Mouse (Mus musculus) right cerebral cortex, adult 2 months (tissue): ENCODE measurements at regions not wholly inside any gene's neighbourhood (a gene's known extent, or its start where the extent isn't known, plus 50 kb on each side); places are given as distances from the start of the nearest gene placed in this dataset.
"Not testable (repeated sequence)": the region's sequence is repeated elsewhere in the genome, so short reads cannot be mapped to it uniquely, and the experiment has no call there.

Experiments used
- DNase-seq, 2 experiments: peaks; one replicate each; pipeline ENCODE4 v3.0.0; 2021 to 2022; ENCODE audit warnings: low spot score in 2 of 2

GRCm38 (mm10) chr4:69443956-69444355, 489.8 kb upstream of the Brinp1 start:
- DNase-seq = no peak

DNA sequence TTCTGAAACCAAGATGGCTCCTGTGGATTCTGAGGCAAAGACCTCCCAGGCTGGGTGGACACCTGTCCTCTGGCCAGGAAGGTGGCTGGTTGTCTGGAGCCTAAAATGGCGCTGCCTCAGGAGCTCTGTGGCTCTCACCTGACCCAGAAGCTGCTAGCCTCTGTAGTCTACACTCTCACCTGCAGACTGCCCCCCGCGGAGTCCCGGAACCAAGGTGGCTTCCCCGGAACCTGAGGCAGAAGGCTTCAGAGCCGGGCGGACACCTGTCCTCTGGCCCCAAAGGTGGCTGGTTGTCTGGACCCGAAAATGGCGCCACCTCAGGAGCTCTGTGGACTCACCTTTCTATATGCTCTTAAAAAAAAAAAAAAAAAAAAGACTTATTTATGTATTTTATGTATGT, 481.2 kb upstream of the Brinp1 start:
- DNase-seq = no peak

DNA sequence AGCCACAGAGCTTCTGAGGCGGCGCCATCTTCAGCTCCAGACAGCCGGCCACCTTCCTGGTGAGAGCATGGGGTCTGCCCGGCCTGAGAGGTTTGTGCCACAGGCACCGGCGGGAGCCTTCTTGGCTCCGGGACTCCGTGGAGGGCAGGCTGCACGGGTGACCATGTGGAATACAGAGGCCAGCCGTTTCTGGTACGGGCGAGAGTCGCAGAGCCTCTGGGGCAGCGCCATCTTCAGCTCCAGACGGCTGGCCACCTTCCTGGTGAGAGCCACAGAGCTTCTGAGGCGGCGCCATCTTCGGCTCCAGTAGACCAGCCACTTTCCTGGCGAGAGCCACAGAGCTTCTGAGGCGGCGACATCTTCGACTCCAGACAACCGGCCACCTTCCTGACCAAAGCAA, 456.2 kb upstream of the Brinp1 start:
- DNase-seq = not testable (repeated sequence)

DNA sequence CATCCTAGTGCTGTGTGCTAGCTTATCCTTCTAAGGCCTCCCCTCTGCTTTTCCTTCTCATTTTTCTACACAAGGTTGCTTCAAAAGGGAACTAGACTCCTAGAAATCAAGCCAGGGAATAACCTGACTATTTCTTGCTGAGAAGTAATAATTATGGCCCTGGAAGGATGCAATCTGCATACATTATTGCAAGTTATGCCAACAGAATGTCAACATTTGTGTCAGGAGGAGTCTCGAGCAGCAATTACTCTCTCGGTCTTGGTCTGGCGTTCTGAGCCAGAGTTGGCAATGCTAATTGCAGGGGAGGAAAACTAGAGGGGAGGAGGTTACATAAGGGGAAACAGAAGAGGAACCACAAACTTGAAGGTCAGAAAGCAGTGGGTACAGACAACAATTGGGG, 441.3 kb upstream of the Brinp1 start:
- DNase-seq = no peak

- DNase-seq = peak in 1 of 2 experiments; percentile 19
Observed at GRCm38 (mm10) chr4:69383318-69383717, 429.1 kb upstream of the Brinp1 start.

GRCm38 (mm10) chr4:69346979-69347465, 392.8 kb upstream of the Brinp1 start:
- DNase-seq = no peak

- DNase-seq = no peak
Observed at GRCm38 (mm10) chr4:69327606-69328005, 373.4 kb upstream of the Brinp1 start.
